Mouse (Mus musculus) urinary bladder, postnatal 25 days (tissue): ENCODE measurements at regions not wholly inside any gene's neighbourhood (a gene's known extent, or its start where the extent isn't known, plus 50 kb on each side); places are given as distances from the start of the nearest gene placed in this dataset.

Source experiments
- DNase-seq: peaks from one replicate; pipeline ENCODE4 v3.0.0; 2022; ENCODE audit warnings: low spot score

DNA sequence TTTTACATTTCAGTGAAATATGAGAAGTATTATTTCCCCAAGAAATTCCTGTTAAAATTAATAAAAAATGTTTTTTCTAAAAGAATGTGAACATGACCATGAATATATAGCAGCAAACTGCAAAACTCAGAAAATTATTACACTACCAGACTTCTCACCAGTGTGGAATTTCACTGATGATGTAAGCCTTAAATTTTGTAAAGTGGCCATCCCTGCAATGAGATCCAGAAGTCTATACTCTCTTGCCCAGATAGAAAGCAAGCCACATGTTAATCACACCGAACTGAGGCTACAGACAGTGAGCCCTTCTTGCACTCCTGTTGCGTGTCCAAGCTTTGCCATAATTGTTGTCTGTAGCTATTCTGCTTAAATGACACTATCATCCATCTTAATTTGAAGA lies 62.6 kb upstream of the P3h2 start:
- DNase-seq = no peak

- no peak for DNase-seq
These were observed 58.5 kb upstream of the P3h2 start for GRCm38 (mm10) chr16:26164066-26164465.

- DNase-seq = no peak
These were observed 57.8 kb upstream of the P3h2 start for GRCm38 (mm10) chr16:26163401-26163800.

DNA sequence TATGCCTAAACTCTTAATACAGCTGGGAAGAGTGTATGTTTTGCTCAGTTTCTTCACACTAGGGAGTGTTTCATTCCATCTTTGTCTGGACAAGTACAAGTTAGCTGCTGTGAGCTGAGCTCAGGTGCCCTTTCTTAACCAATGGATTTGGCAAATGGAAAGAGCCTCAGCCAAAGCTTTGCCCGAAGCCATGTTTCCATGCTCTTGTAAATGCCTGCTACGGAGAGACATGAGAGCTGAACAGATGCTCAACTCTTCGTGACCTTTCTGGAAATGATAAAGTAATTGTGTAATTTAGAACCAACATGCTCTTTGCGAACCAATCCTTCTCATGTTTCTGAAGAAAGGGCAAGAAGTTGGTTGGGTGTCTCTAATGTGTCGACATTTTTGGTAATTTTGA lies 52.0 kb upstream of the P3h2 start:
- DNase-seq = no peak
